Comparison of ENCODE assay signal across 20 mouse cellular contexts in the genomic region with DNA sequence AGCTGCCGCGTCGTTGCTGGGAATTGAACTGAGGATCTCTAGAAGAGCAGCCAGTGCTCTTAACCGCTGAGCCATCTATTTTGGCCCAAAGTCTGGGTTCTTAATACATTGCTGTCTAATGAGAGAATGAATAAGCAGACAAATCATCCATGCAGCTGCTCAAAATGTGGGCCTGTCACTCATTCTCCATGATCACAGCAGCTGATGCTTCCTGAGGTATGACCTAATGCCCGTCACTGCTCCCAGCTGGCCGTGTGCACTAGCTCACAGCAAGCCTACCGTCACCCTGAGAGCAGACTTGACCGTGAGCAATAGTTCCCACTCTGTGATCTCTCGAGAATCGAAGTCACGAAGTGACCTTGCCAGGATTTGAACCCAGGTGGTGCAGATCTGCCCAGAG. TPM values are rescaled to one million over a fixed set of nuclear protein-coding genes. Genes with fewer than 3 reads are reported as not detected.
"Had no signal": no experiment of that assay in that cellular context is flagged by ENCODE, and none has a peak within 500 bp of the region (broad histone marks: within the 10 kb centered on the region; RNA-seq: fewer than 3 reads in every experiment).

No protein-coding gene starts in this region.

- H3K36me3 ChIP-seq: midbrain, embryonic 10.5 days; midbrain, embryonic 12.5 days; neural tube, embryonic 13.5 days; neural tube, embryonic 15.5 days had no signal

- DNase-seq: lung, adult 18-20 months; lung, postnatal 4 days; right cerebral cortex, adult 18-20 months; right cerebral cortex, postnatal 25 days; right cerebral cortex, postnatal 4 days; spleen, adult 18-20 months; thymus, adult 18-20 months; thymus, postnatal 14 days; thymus, postnatal 36 days had no signal

- H3K4me2 ChIP-seq: lung, embryonic 14.5 days; midbrain, embryonic 12.5 days; neural tube, embryonic 13.5 days; neural tube, embryonic 15.5 days had no signal

- H3K4me3 ChIP-seq: midbrain, embryonic 10.5 days; midbrain, embryonic 12.5 days; neural tube, embryonic 13.5 days; neural tube, embryonic 15.5 days had no signal

- ATAC-seq: midbrain, embryonic 16.5 days had no signal

- H3K9me3 ChIP-seq: midbrain, embryonic 10.5 days; midbrain, embryonic 12.5 days; neural tube, embryonic 13.5 days; neural tube, embryonic 15.5 days had no signal

- H3K9ac ChIP-seq: lung, embryonic 14.5 days; midbrain, embryonic 12.5 days; neural tube, embryonic 13.5 days; neural tube, embryonic 15.5 days had no signal

- H3K27ac ChIP-seq: midbrain, embryonic 10.5 days; midbrain, embryonic 12.5 days; neural tube, embryonic 13.5 days; neural tube, embryonic 15.5 days had no signal

RNA-seq across cellular contexts. Expression of a gene that starts 4.1 kb away (rescaled TPM):
- polyA plus RNA-seq: liver, embryonic 16.5 days; lung, embryonic 14.5 days; lung, embryonic 16.5 days; midbrain, embryonic 10.5 days; midbrain, embryonic 12.5 days; stomach, embryonic 14.5 days; stomach, embryonic 16.5 days; thymus, postnatal 0 days had no signal
